In the genomic region with DNA sequence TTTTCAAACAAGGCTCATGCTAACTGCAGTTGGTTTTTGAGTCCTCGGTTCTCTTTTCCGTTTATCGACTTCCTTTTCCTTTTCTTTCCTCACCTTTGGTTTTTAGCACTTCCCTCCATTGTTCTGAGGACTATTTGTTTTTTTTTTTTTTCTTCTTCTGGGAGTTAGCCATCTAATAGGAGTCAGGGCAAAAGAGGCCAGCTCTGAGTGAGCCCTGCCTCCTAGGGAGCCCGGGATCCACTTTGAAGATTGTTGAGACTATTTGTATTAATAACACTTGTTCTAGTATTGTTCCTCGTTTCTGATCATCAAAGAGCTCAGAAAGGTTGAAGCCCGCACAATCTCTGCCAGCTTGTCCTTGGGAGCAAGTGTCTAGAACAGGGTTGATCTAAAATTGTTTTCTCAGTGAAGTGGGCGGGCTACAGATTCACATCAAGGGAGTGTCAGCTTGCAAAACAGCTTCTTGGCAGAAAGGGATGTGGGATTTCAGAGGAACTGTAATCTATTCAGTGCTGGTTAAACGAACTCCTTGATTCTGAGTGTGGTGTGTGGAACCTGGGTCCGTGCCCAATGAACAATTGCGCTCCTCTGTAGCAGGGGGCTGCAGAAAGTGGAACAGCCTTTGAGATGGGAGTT, we compare ENCODE assay signal across 8 mouse cellular contexts.
DNase-seq lines count a peak whose midpoint lies in the region; ATAC-seq lines count a peak whose summit lies in the region.

No protein-coding gene starts in this region.

- peak; percentile 63; the same call in 1 of the 2 replicates for ATAC-seq in embryonic facial prominence, embryonic 14.5 days (ENCODE audit: low read depth)
- peak; percentile 67 for ATAC-seq in heart, embryonic 15.5 days (replicated peaks; ENCODE audit: insufficient number of reproducible peaks, insufficient read depth, low FRiP score, low read depth)
- peak; percentile 55 for ATAC-seq in liver, embryonic 12.5 days
- no peak for ATAC-seq in stomach, embryonic 14.5 days (ENCODE audit: insufficient number of reproducible peaks, insufficient read depth, low FRiP score, low read depth)

- H3K36me3 ChIP-seq in embryonic facial prominence, embryonic 14.5 days (ENCODE audit: control insufficient read depth, insufficient read depth, low read length) = no peaks in the 10 kb centered on the region
- no peaks in the 10 kb centered on the region for H3K36me3 ChIP-seq in heart, embryonic 15.5 days
- no peaks in the 10 kb centered on the region for H3K36me3 ChIP-seq in liver, embryonic 12.5 days
- H3K36me3 ChIP-seq in stomach, embryonic 14.5 days (ENCODE audit: control insufficient read depth, insufficient read depth, low read length) = no peaks in the 10 kb centered on the region

- peak; percentile 12 to 37 for DNase-seq in layer of hippocampus, adult 18-20 months (ENCODE audit: low spot score in 2 of 2)
- DNase-seq in layer of hippocampus, postnatal 25 days (ENCODE audit: extremely low spot score in 1 of 2, low spot score in 1 of 2) = no peak
- DNase-seq in embryonic facial prominence, embryonic 14.5 days (ENCODE audit: low spot score) = peak; percentile 75
- no peak for DNase-seq in adrenal gland, postnatal 14 days
- no peak for DNase-seq in kidney, postnatal 4 days

- H3K27me3 ChIP-seq in embryonic facial prominence, embryonic 14.5 days (replicated peaks; ENCODE audit: control insufficient read depth, insufficient read depth, low read length) = no peaks in the 10 kb centered on the region
- H3K27me3 ChIP-seq in heart, embryonic 15.5 days = no peaks in the 10 kb centered on the region
- no peaks in the 10 kb centered on the region for H3K27me3 ChIP-seq in liver, embryonic 12.5 days (replicated peaks)
- H3K27me3 ChIP-seq in stomach, embryonic 14.5 days (ENCODE audit: control insufficient read depth, insufficient read depth, low read length) = no peaks in the 10 kb centered on the region

- 44% methylated on average over 10 of the region's 10 CpGs for WGBS in embryonic facial prominence, embryonic 14.5 days
- WGBS in heart, embryonic 15.5 days = 39% methylated on average over 10 of the region's 10 CpGs
- whole genome bisulfite sequencing in liver, embryonic 12.5 days (ENCODE audit: insufficient replicate concordance) = 15% methylated on average over 10 of the region's 10 CpGs
- WGBS in stomach, embryonic 14.5 days = 50% methylated on average over 10 of the region's 10 CpGs

- peak overlapping the region; percentile 16 for H3K27ac ChIP-seq in embryonic facial prominence, embryonic 14.5 days (replicated peaks; ENCODE audit: low read depth, low read length)
- H3K27ac ChIP-seq in heart, embryonic 15.5 days = peak overlapping the region; percentile 77
- H3K27ac ChIP-seq in liver, embryonic 12.5 days = peak overlapping the region; percentile 83
- H3K27ac ChIP-seq in stomach, embryonic 14.5 days (ENCODE audit: low read length) = peak overlapping the region; percentile 44; the same call in 1 of the 2 replicates

- H3K4me1 ChIP-seq in embryonic facial prominence, embryonic 14.5 days (ENCODE audit: control insufficient read depth, insufficient read depth, low read length) = peaks cover 14% of the 10 kb centered on the region
- H3K4me1 ChIP-seq in heart, embryonic 15.5 days (replicated peaks) = peaks cover 15% of the 10 kb centered on the region
- peaks cover 65% of the 10 kb centered on the region for H3K4me1 ChIP-seq in liver, embryonic 12.5 days
- peaks cover 4% of the 10 kb centered on the region; the same call in 1 of the 2 replicates for H3K4me1 ChIP-seq in stomach, embryonic 14.5 days (ENCODE audit: control insufficient read depth, insufficient read depth, low read length)

- 0 out of 2 replicates have a peak overlapping the region, but pooled peaks have one; percentile 12 for H3K4me3 ChIP-seq in embryonic facial prominence, embryonic 14.5 days (ENCODE audit: low read depth, low read length)
- H3K4me3 ChIP-seq in heart, embryonic 15.5 days = 0 out of 2 replicates have a peak overlapping the region, but pooled peaks have one; percentile 10
- H3K4me3 ChIP-seq in liver, embryonic 12.5 days = peak overlapping the region; percentile 34
- no peak overlapping the region for H3K4me3 ChIP-seq in stomach, embryonic 14.5 days (ENCODE audit: low read depth, low read length)

- peak overlapping the region; percentile 33 for H3K4me2 ChIP-seq in embryonic facial prominence, embryonic 14.5 days (ENCODE audit: low read depth, low read length)
- peak overlapping the region; percentile 46 for H3K4me2 ChIP-seq in heart, embryonic 15.5 days
- peak overlapping the region; percentile 70 for H3K4me2 ChIP-seq in liver, embryonic 12.5 days
- H3K4me2 ChIP-seq in stomach, embryonic 14.5 days (replicated peaks; ENCODE audit: low read depth, low read length) = peak overlapping the region; percentile 11; the same call in 1 of the 2 replicates

- H3K9me3 ChIP-seq in embryonic facial prominence, embryonic 14.5 days (ENCODE audit: control insufficient read depth, low read length) = no peaks in the 10 kb centered on the region
- no peaks in the 10 kb centered on the region for H3K9me3 ChIP-seq in heart, embryonic 15.5 days (replicated peaks)
- H3K9me3 ChIP-seq in liver, embryonic 12.5 days (replicated peaks) = no peaks in the 10 kb centered on the region
- H3K9me3 ChIP-seq in stomach, embryonic 14.5 days (ENCODE audit: control insufficient read depth, low read depth, low read length) = no peaks in the 10 kb centered on the region

- H3K9ac ChIP-seq in embryonic facial prominence, embryonic 14.5 days (ENCODE audit: low read depth, low read length) = no peak overlapping the region
- no peak overlapping the region for H3K9ac ChIP-seq in heart, embryonic 15.5 days
- H3K9ac ChIP-seq in liver, embryonic 12.5 days = peak overlapping the region; percentile 63
- H3K9ac ChIP-seq in stomach, embryonic 14.5 days (replicated peaks; ENCODE audit: low read depth, low read length) = no peak overlapping the region

Comparison
In these comparisons a context has a peak if more than half of its experiments do, and no peak if none do; other contexts are left out.
1. DNase-seq: peak in layer of hippocampus, adult 18-20 months (2 of 2) and embryonic facial prominence, embryonic 14.5 days (single experiment); none in layer of hippocampus, postnatal 25 days (0 of 2), adrenal gland, postnatal 14 days (single experiment) and kidney, postnatal 4 days (0 of 2).
2. H3K27ac ChIP-seq: peak in every context shown above with its lines; median percentile 83 in liver, embryonic 12.5 days; 77 in heart, embryonic 15.5 days; 44 in stomach, embryonic 14.5 days; 16 in embryonic facial prominence, embryonic 14.5 days.
3. H3K4me2 ChIP-seq: peak in every context shown above with its lines; median percentile 70 in liver, embryonic 12.5 days; 46 in heart, embryonic 15.5 days; 33 in embryonic facial prominence, embryonic 14.5 days; 11 in stomach, embryonic 14.5 days.